Comparison of ENCODE assay signal across 8 mouse cellular contexts in the genomic region with DNA sequence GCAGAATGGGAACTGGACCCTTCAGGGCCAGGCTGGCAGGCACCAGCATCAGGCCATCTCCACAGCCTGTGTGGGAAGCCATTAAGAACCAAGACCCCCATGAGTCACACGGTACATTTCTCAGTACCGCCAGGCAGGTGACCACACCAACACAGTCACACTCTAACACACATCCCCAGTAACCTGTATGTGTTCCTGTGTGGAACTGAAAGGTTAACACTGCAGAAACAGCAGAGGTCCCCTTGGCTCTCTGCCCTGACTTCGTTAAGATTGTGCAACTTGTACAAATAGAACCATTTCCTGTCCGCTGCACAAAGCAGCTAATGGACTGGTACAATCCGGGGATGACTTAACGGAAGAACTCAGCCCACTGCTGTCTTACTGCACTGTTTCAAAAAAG. TPM values are rescaled to one million over a fixed set of nuclear protein-coding genes. Genes with fewer than 3 reads are reported as not detected.
A peak's percentile ranks its signal among the peaks of the same experiment; 100 is the strongest.
DNase-seq lines count a peak whose midpoint lies in the region; ATAC-seq and TF ChIP-seq lines count a peak whose summit lies in the region.

No protein-coding gene starts in this region.

- no peak for TF ChIP-seq CTCF in embryonic fibroblast, embryonic 13.5 days (IDR thresholded peaks at IDR 0.05; ENCODE audit: borderline replicate concordance, insufficient read depth, low read length)

- no peak for ATAC-seq in hindbrain, embryonic 14.5 days (ENCODE audit: low FRiP score)
- ATAC-seq in hindbrain, embryonic 12.5 days (ENCODE audit: low FRiP score): no peak
- peak; percentile 71 for ATAC-seq in liver, embryonic 15.5 days (ENCODE audit: insufficient read depth)

- no peaks in the 10 kb centered on the region for H3K27me3 ChIP-seq in hindbrain, embryonic 14.5 days (ENCODE audit: control insufficient read depth, insufficient read depth, low read length)
- H3K27me3 ChIP-seq in hindbrain, embryonic 12.5 days: no peaks in the 10 kb centered on the region
- no peaks in the 10 kb centered on the region for H3K27me3 ChIP-seq in liver, embryonic 15.5 days

- no peak overlapping the region for H3K4me3 ChIP-seq in hindbrain, embryonic 14.5 days (replicated peaks; ENCODE audit: low read length)
- no peak overlapping the region for H3K4me3 ChIP-seq in hindbrain, embryonic 12.5 days
- no peak overlapping the region for H3K4me3 ChIP-seq in embryonic fibroblast, embryonic 13.5 days (ENCODE audit: insufficient read depth, low read length)
- H3K4me3 ChIP-seq in liver, embryonic 15.5 days (replicated peaks): no peak overlapping the region

- TF ChIP-seq POLR2A in embryonic fibroblast, embryonic 13.5 days (IDR thresholded peaks at IDR 0.05; ENCODE audit: low read depth, low read length): no peak

- H3K36me3 ChIP-seq in hindbrain, embryonic 14.5 days (replicated peaks; ENCODE audit: control insufficient read depth, insufficient read depth): no peaks in the 10 kb centered on the region
- no peaks in the 10 kb centered on the region for H3K36me3 ChIP-seq in hindbrain, embryonic 12.5 days
- H3K36me3 ChIP-seq in liver, embryonic 15.5 days (replicated peaks): no peaks in the 10 kb centered on the region

- no peak overlapping the region for H3K9ac ChIP-seq in hindbrain, embryonic 14.5 days
- no peak overlapping the region for H3K9ac ChIP-seq in hindbrain, embryonic 12.5 days
- H3K9ac ChIP-seq in liver, embryonic 15.5 days: no peak overlapping the region

- peak; percentile 50 for DNase-seq in hindbrain, embryonic 14.5 days (ENCODE audit: low spot score)
- peak; percentile 9 for DNase-seq in CD4-positive helper T cell, adult 2 months (ENCODE audit: low read depth, low spot score)
- DNase-seq in heart, postnatal 4 days: peak; percentile 80
- DNase-seq in ovary, postnatal 36 days (ENCODE audit: low spot score): peak; percentile 40
- no peak for DNase-seq in frontal cortex, postnatal 36 days (ENCODE audit: low spot score in 2 of 2)

- no peak overlapping the region for H3K4me2 ChIP-seq in hindbrain, embryonic 14.5 days (replicated peaks)
- no peak overlapping the region for H3K4me2 ChIP-seq in hindbrain, embryonic 12.5 days (replicated peaks)
- peak overlapping the region; percentile 42 for H3K4me2 ChIP-seq in liver, embryonic 15.5 days

- H3K9me3 ChIP-seq in hindbrain, embryonic 14.5 days (ENCODE audit: control insufficient read depth, low read length): no peaks in the 10 kb centered on the region
- H3K9me3 ChIP-seq in hindbrain, embryonic 12.5 days (replicated peaks): no peaks in the 10 kb centered on the region
- no peaks in the 10 kb centered on the region for H3K9me3 ChIP-seq in liver, embryonic 15.5 days (replicated peaks)

- peaks cover 7% of the 10 kb centered on the region; the same call in 1 of the 2 replicates for H3K4me1 ChIP-seq in hindbrain, embryonic 14.5 days (replicated peaks; ENCODE audit: control insufficient read depth, insufficient read depth, low read length)
- peaks cover 16% of the 10 kb centered on the region; the same call in 1 of the 2 replicates for H3K4me1 ChIP-seq in hindbrain, embryonic 12.5 days
- peaks cover 27% of the 10 kb centered on the region for H3K4me1 ChIP-seq in embryonic fibroblast, embryonic 13.5 days (ENCODE audit: control insufficient read depth, insufficient read depth, low read length)
- H3K4me1 ChIP-seq in liver, embryonic 15.5 days (replicated peaks): peaks cover 59% of the 10 kb centered on the region

- H3K27ac ChIP-seq in hindbrain, embryonic 14.5 days: no peak overlapping the region
- H3K27ac ChIP-seq in hindbrain, embryonic 12.5 days: no peak overlapping the region
- peak overlapping the region; percentile 61 for H3K27ac ChIP-seq in embryonic fibroblast, embryonic 13.5 days (ENCODE audit: insufficient read depth, low read length)
- H3K27ac ChIP-seq in liver, embryonic 15.5 days (replicated peaks): peak overlapping the region; percentile 82

- 69% methylated on average over 6 of the region's 6 CpGs for WGBS in hindbrain, embryonic 14.5 days
- 81% methylated on average over 6 of the region's 6 CpGs for WGBS in hindbrain, embryonic 12.5 days
- WGBS in liver, embryonic 15.5 days (ENCODE audit: insufficient replicate concordance): 27% methylated on average over 6 of the region's 6 CpGs

RNA-seq across cellular contexts. Expression of a gene that starts 21.1 kb away (rescaled TPM):
- 11.3 and 11.4 TPM in 2 replicates for polyA plus RNA-seq in hindbrain, embryonic 14.5 days (2014; fragmentation: Nextera tagmentation; extraction: Ambion mirVana)
- polyA plus RNA-seq in hindbrain, embryonic 12.5 days (2016; fragmentation: Nextera tagmentation; extraction: Ambion mirVana): 22.4 and 22.7 TPM in 2 replicates
- 130 and 144 TPM in 2 replicates for polyA plus RNA-seq in embryonic fibroblast, embryonic 13.5 days (2011; ENCODE audit: insufficient read length, low read depth, missing spikeins)
- 10 to 100 TPM; 83.4 to 89.7 TPM for total RNA-seq in heart, postnatal 4 days (2021)
- polyA plus RNA-seq in liver, embryonic 15.5 days (2015; fragmentation: Nextera tagmentation; extraction: Ambion mirVana): 8.5 and 10.8 TPM in 2 replicates

Comparison
In these comparisons a context has a peak if more than half of its experiments do, and no peak if none do; other contexts are left out.
1. DNase-seq: peak in hindbrain, embryonic 14.5 days (single experiment), CD4-positive helper T cell, adult 2 months (single experiment), heart, postnatal 4 days (single experiment) and ovary, postnatal 36 days (single experiment); none in frontal cortex, postnatal 36 days (0 of 2).
2. H3K27ac ChIP-seq: peak in embryonic fibroblast, embryonic 13.5 days (single experiment) and liver, embryonic 15.5 days (single experiment); none in hindbrain, embryonic 14.5 days (single experiment) and hindbrain, embryonic 12.5 days (single experiment).